Mouse (Mus musculus) liver, embryonic 14.5 days (tissue): ENCODE measurements around the gene Kif12. TPM values are rescaled to one million over a fixed set of nuclear protein-coding genes. Genes with fewer than 3 reads are reported as not detected.

Source experiments
- ATAC-seq: fragments of 200-750 bp; cut with Nextera tagmentation; 2 replicates; pipeline ENCODE4 v1.8.0; 2017; ENCODE audit warnings: moderate number of reproducible peaks, mild to moderate bottlenecking, moderate library complexity; ENCODE audit not compliant: insufficient read depth
- DNase-seq, 3 experiments: peaks; one replicate each; pipeline ENCODE4 v3.0.0-alpha.2; 2012 to 2013; ENCODE audit warnings: low read depth in 3 of 3, low spot score in 3 of 3
- H3K27ac ChIP-seq: fragments of 300-500 bp; sonication (generic); 2 replicates; pipeline ENCODE4 v1.5.1; 2014; ENCODE audit warnings: moderate library complexity, mild to moderate bottlenecking, control low read depth, inconsistent platforms
- H3K27me3 ChIP-seq: fragments of 300-500 bp; sonication (generic); 2 replicates; pipeline ENCODE4 v1.6.1; 2014; ENCODE audit warnings: mild to moderate bottlenecking, low read length, moderate library complexity; ENCODE audit not compliant: control insufficient read depth, insufficient read depth
- H3K36me3 ChIP-seq: fragments of 300-500 bp; sonication (generic); replicated peaks from 2 replicates; pipeline ENCODE4 v1.6.1; 2014; ENCODE audit warnings: low read depth; ENCODE audit not compliant: control insufficient read depth, insufficient read depth
- H3K4me1 ChIP-seq, 2 experiments: fragments of 200-500 bp in 1 of 2; fragments of 300-500 bp in 1 of 2; sonication (generic) in 1 of 2; replicated peaks; 2 replicates each; pipeline ENCODE4 v1.6.1; 2012 to 2014; ENCODE audit warnings: antibody characterized with exemption in 1 of 2, inconsistent platforms in 1 of 2, low read length in 1 of 2; ENCODE audit not compliant: control insufficient read depth in 2 of 2, insufficient read depth in 2 of 2
- H3K4me2 ChIP-seq: fragments of 300-500 bp; sonication (generic); 2 replicates; pipeline ENCODE4 v1.6.1; 2014; ENCODE audit warnings: low read depth, mild to moderate bottlenecking, control low read depth, moderate library complexity
- H3K4me3 ChIP-seq, 2 experiments: fragments of 200-500 bp in 1 of 2; fragments of 300-500 bp in 1 of 2; sonication (generic) in 1 of 2; 2 replicates each; pipeline ENCODE4 v1.5.1; 2012 to 2014; ENCODE audit warnings: low read depth in 2 of 2, low read length in 2 of 2, mild to moderate bottlenecking in 2 of 2, control low read depth in 1 of 2, inconsistent platforms in 1 of 2, moderate library complexity in 1 of 2; ENCODE audit not compliant: insufficient read depth in 1 of 2
- H3K9ac ChIP-seq: fragments of 300-500 bp; sonication (generic); replicated peaks from 2 replicates; pipeline ENCODE4 v1.6.1; 2014; ENCODE audit warnings: mild to moderate bottlenecking, control low read depth, moderate library complexity
- H3K9me3 ChIP-seq: fragments of 300-500 bp; sonication (generic); 2 replicates; pipeline ENCODE4 v1.6.1; 2016; ENCODE audit warnings: low read length, mixed read lengths; ENCODE audit not compliant: control insufficient read depth
- CTCF ChIP-seq: IDR thresholded peaks from 2 replicates; pipeline ENCODE4 v1.5.1; 2016; ENCODE audit warnings: antibody characterized with exemption, low read depth, control low read depth
- EP300 ChIP-seq: IDR thresholded peaks from 2 replicates; pipeline ENCODE4 v1.6.1; 2016; ENCODE audit warnings: antibody characterized with exemption, low read depth
- WGBS: fragments of 180-500 bp; shearing (Covaris S2); extraction: QIAGEN DNeasy Blood & Tissue Kit; methylation state at CpG from one replicate; pipeline ENCODE4 v1.1.7; 2014; ENCODE audit not compliant: insufficient replicate concordance; 5-methylcytosine and 5-hydroxymethylcytosine counted together
- polyA plus RNA-seq, 2 experiments: library from polyadenylated mRNA; depleted of rRNA in 1 of 2; stranded (reverse) in 1 of 2; unstranded in 1 of 2; fragments of >200 nt; fragmentation: Nextera tagmentation in 1 of 2; extraction: Ambion mirVana in 1 of 2; gene quantifications; 2 replicates each; pipeline versions ENCODE4 v1.2.1 to v1.2.3; 2012 to 2014

Gene Kif12
- polyA plus RNA-seq (2012; rRNA removed) (5.7 and 6.1 TPM in 2 replicates), polyA plus RNA-seq (2014; fragmentation: Nextera tagmentation; extraction: Ambion mirVana) (3.8 TPM in 2 replicates)

- TF ChIP-seq CTCF (no peak), EP300 (no peak)
- WGBS: 43% methylated on average over 4 of the region's 4 CpGs
- no peaks in the 10 kb centered on the region for H3K36me3 ChIP-seq
These were observed at the start of gene Kif12 for GRCm38 (mm10) chr4:63171969-63172685. Gene Kif12 (minus strand): TSS chr4:63172131.

GRCm38 (mm10) chr4:63221096-63221958, 49.4 kb upstream of the Kif12 start:
- Histone ChIP-seq H3K9me3 (no peaks in the 10 kb centered on the region), H3K4me2 (no peak overlapping the region), H3K4me1 (0 out of 4 replicates have a peak, but pooled peaks cover 0 to 2% of the 10 kb centered on the region in 2 experiments), H3K4me3 (no peak overlapping the region), H3K9ac (no peak overlapping the region), H3K27me3 (peaks cover 3% of the 10 kb centered on the region), H3K36me3 (no peaks in the 10 kb centered on the region), H3K27ac (no peak overlapping the region)
- ATAC-seq: no peak
- WGBS: 62% methylated on average over 15 of the region's 15 CpGs
- no peak for TF ChIP-seq EP300
- TF ChIP-seq CTCF: no peak
- no peak for DNase-seq

More at GRCm38 (mm10) chr4:63171969-63172685, at the start of gene Kif12:
- peak within 1 kb of the TSS; percentile 25 to 40; a peak in 3 of 4 replicates for H3K4me3 ChIP-seq
- DNase-seq (no peak), ATAC-seq (peak; percentile 78)
- H3K9ac ChIP-seq: no peak within 1 kb of the TSS
- peaks cover 0 to 2% of the 10 kb centered on the region in 2 experiments; a peak in 1 of 4 replicates for H3K4me1 ChIP-seq
- H3K27ac ChIP-seq: no peak within 1 kb of the TSS
- peak within 1 kb of the TSS; percentile 31 for H3K4me2 ChIP-seq
- H3K9me3 ChIP-seq: no peaks in the 10 kb centered on the region
- no peaks in the 10 kb centered on the region for H3K27me3 ChIP-seq

GRCm38 (mm10) chr4:63219635-63220034, 47.7 kb upstream of the Kif12 start:
- TF ChIP-seq CTCF: no peak
- ATAC-seq (no peak), DNase-seq (no peak)
- WGBS: 62% methylated on average over 6 of the region's 6 CpGs
- H3K4me1 ChIP-seq: 0 out of 4 replicates have a peak, but pooled peaks cover 0 to 2% of the 10 kb centered on the region in 2 experiments
- no peaks in the 10 kb centered on the region for H3K9me3 ChIP-seq
- H3K4me2 ChIP-seq: no peak overlapping the region
- no peak overlapping the region for H3K4me3 ChIP-seq
- H3K27me3 ChIP-seq: peaks cover 19% of the 10 kb centered on the region
- no peak overlapping the region for H3K27ac ChIP-seq
- H3K9ac ChIP-seq: no peak overlapping the region
- no peaks in the 10 kb centered on the region for H3K36me3 ChIP-seq

- WGBS: 62% methylated on average over 3 of the region's 3 CpGs
- no peak for ATAC-seq
- TF ChIP-seq CTCF (no peak), EP300 (no peak)
These were observed 47.1 kb upstream of the Kif12 start for GRCm38 (mm10) chr4:63219059-63219458.

GRCm38 (mm10) chr4:63217513-63217912, 45.6 kb upstream of the Kif12 start:
- no peak for TF ChIP-seq EP300
- no peak for TF ChIP-seq CTCF
- WGBS: 57% methylated on average over 6 of the region's 6 CpGs
- H3K4me3 ChIP-seq: no peak overlapping the region
- no peak for ATAC-seq
- H3K9ac ChIP-seq: no peak overlapping the region
- H3K4me1 ChIP-seq: 0 out of 4 replicates have a peak, but pooled peaks cover 0 to 2% of the 10 kb centered on the region in 2 experiments
- no peak for DNase-seq
- no peak overlapping the region for H3K27ac ChIP-seq
- H3K4me2 ChIP-seq: no peak overlapping the region
- H3K9me3 ChIP-seq: no peaks in the 10 kb centered on the region
- peaks cover 32% of the 10 kb centered on the region for H3K27me3 ChIP-seq
- H3K36me3 ChIP-seq: no peaks in the 10 kb centered on the region

More at GRCm38 (mm10) chr4:63219059-63219458, 47.1 kb upstream of the Kif12 start:
- Histone ChIP-seq H3K4me2 (no peak overlapping the region), H3K27me3 (peaks cover 25% of the 10 kb centered on the region), H3K4me3 (no peak overlapping the region), H3K27ac (no peak overlapping the region), H3K9me3 (no peaks in the 10 kb centered on the region), H3K4me1 (0 out of 4 replicates have a peak, but pooled peaks cover 0 to 2% of the 10 kb centered on the region in 2 experiments), H3K36me3 (no peaks in the 10 kb centered on the region), H3K9ac (no peak overlapping the region)
- DNase-seq: no peak
